Mouse (Mus musculus): Measurements from ENCODE around the gene Ciart. TPM values are rescaled to one million over a fixed set of nuclear protein-coding genes. Genes with fewer than 3 reads are reported as not detected.
"Not testable (repeated sequence)": the region's sequence is repeated elsewhere in the genome, so short reads cannot be mapped to it uniquely, and the experiment has no call there.

Gene Ciart
- polyA plus RNA-seq, 1 experiment, result 26.1 TPM

DNA sequence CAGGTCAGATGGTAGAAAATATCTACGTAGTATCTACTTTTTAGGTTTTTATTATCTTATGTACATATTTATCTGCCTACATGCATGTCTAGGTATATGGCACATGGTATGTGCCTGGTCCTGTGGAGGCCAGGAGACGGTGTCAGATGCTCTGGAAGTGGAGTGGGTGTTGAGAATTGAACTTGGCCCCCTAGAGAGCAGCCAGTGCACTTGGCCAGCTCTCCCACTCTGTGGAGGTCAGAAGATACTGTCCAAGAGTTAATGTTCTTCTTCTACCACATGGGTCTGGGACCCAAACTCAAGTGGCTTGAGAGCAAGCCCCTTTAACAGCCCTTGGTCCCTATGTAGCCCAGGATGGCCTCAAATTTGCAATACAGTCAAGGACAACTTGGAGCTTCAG, 14.6 kb downstream of the Ciart start:
- Histone ChIP-seq H3K4me1 (ENCODE audit: control insufficient read depth, insufficient read depth, low read length) (peaks cover 3% of the 10 kb centered on the region), H3K4me3 (replicated peaks; ENCODE audit: extremely low read depth, low read depth, low read length) (no peak overlapping the region)
- DNase-seq, result no peak
- 86% methylated on average over 2 of the region's 2 CpGs for WGBS
- TF ChIP-seq CTCF (IDR thresholded peaks at IDR 0.05; ENCODE audit: insufficient read depth, low read length), result no peak
- no peak for TF ChIP-seq POLR2A (IDR thresholded peaks at IDR 0.05; ENCODE audit: borderline replicate concordance, extremely low read depth, low read depth, low read length)

DNA sequence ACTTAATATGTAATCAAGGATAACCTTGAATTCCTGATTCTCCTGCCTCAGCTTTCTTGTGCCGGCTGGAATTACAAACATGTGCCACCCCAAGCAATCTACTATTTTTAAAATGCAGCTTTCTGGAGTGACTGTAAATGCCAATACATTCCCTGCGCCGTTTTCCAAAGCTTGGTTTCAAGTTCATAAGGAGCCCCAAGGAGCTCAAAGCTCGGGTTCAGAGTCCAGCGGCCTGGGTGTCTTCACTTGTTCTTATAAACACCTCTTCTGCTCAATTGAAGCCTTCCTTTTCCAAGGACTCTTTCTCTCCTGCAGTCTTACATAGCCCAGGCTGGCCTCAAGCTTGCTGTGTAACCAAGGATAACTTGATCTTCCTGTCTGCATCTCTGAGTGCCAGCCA, 16.0 kb downstream of the Ciart start:
- H3K4me3 ChIP-seq (replicated peaks; ENCODE audit: extremely low read depth, low read depth, low read length), result no peak overlapping the region
- no peak for DNase-seq
- TF ChIP-seq CTCF (IDR thresholded peaks at IDR 0.05; ENCODE audit: insufficient read depth, low read length), result no peak
- TF ChIP-seq POLR2A (IDR thresholded peaks at IDR 0.05; ENCODE audit: borderline replicate concordance, extremely low read depth, low read depth, low read length), result no peak
- 83% methylated on average over 5 of the region's 5 CpGs for WGBS
- no peaks in the 10 kb centered on the region for H3K4me1 ChIP-seq (ENCODE audit: control insufficient read depth, insufficient read depth, low read length)

DNA sequence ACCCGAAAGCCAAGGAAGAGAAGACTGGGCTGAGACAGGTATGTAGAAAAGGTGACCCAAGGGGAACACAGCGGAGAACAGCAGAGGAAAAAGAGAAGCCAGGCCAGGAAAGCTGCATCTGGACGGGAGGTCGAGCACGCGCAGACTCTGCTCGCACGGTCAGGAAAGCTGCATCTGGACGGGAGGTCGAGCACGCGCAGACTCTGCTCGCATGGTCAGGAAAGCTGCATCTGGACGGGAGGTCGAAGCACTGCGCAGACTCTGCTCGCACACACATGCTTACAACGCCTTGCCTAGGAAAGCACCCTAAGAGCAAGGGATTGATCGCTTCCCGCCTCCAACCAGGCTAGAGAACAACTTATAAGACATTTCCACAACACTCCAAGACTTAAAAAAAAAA, 16.5 kb downstream of the Ciart start:
- no peak for DNase-seq
- 91% methylated on average over 20 of the region's 20 CpGs for WGBS
- TF ChIP-seq POLR2A (IDR thresholded peaks at IDR 0.05; ENCODE audit: borderline replicate concordance, extremely low read depth, low read depth, low read length), result no peak
- no peak for TF ChIP-seq CTCF (IDR thresholded peaks at IDR 0.05; ENCODE audit: insufficient read depth, low read length)
- Histone ChIP-seq H3K4me3 (replicated peaks; ENCODE audit: extremely low read depth, low read depth, low read length) (no peak overlapping the region), H3K4me1 (ENCODE audit: control insufficient read depth, insufficient read depth, low read length) (no peaks in the 10 kb centered on the region)

DNA sequence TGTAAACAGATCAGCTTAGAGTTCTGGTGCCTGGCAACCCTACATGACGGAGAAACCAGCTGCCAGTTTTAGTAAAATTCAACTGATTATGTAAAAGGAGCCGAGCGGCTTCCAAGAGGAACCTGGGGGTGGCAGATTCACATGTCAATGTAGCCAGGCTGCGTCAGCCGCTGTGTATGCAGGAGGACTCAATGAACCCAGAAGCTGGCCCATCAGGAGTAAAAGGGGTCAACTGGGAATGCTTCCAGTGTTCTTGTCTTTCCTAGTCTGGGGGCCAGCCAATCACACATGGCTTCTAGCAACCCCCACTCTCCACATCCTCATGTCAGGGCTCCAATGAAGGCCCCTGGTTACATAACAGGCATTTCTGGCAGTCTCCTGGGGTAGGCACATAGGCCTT, 17.0 kb downstream of the Ciart start:
- no peak for DNase-seq
- no peak overlapping the region for H3K4me3 ChIP-seq (replicated peaks; ENCODE audit: extremely low read depth, low read depth, low read length)
- WGBS, result 75% methylated on average over 5 of the region's 5 CpGs
- no peak for TF ChIP-seq CTCF (IDR thresholded peaks at IDR 0.05; ENCODE audit: insufficient read depth, low read length)
- no peak for TF ChIP-seq POLR2A (IDR thresholded peaks at IDR 0.05; ENCODE audit: borderline replicate concordance, extremely low read depth, low read depth, low read length)
- H3K4me1 ChIP-seq (ENCODE audit: control insufficient read depth, insufficient read depth, low read length), result no peaks in the 10 kb centered on the region

DNA sequence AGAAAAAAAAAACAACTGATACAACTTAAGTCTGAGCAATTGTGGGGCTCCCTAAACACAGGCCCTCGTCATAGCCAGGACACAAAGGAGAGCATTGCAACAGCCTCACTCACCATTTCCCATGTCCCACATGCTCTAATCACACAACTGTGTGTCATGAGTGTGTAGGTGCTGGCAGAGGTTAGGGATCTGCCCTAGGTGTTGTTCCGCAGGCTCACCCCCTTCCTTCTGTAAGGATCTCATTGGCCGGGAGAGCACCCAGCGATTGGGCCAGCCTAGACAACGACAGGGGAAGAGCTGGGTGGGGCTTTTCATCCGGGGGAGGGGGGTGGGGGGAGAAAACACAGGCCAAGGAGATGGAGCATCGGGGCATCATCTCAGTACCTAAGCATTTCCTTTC, 18.5 kb downstream of the Ciart start:
- DNase-seq, result no peak
- WGBS, result 57% methylated on average over 7 of the region's 7 CpGs
- no peak for TF ChIP-seq CTCF (IDR thresholded peaks at IDR 0.05; ENCODE audit: insufficient read depth, low read length)
- Histone ChIP-seq H3K4me1 (ENCODE audit: control insufficient read depth, insufficient read depth, low read length) (no peaks in the 10 kb centered on the region), H3K4me3 (replicated peaks; ENCODE audit: extremely low read depth, low read depth, low read length) (no peak overlapping the region)

DNA sequence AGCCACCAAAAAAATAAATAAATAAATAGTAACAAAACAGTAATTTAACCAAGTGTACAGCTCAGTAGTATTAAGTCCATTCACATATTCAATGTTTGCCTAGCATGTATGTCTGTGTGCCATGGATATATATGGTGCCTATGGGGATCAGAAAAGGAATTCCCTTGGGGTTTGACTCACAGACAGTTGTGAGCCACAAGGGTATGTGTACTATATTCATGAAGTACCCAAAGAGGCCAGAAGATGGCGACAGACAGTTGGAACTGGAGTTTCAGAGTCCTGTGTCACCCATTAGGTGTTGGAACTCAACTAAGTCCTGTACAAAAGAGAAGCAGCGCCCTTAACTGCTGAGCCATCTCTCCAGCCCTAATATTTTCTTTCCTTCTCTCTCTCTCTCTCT, 20.3 kb downstream of the Ciart start:
- no peak for DNase-seq
- WGBS, result 43% methylated on average over 2 of the region's 2 CpGs
- TF ChIP-seq POLR2A (IDR thresholded peaks at IDR 0.05; ENCODE audit: borderline replicate concordance, extremely low read depth, low read depth, low read length) (no peak), CTCF (IDR thresholded peaks at IDR 0.05; ENCODE audit: insufficient read depth, low read length) (peak; percentile 39; the same call in 1 of the 2 replicates)
- no peaks in the 10 kb centered on the region for H3K4me1 ChIP-seq (ENCODE audit: control insufficient read depth, insufficient read depth, low read length)
- no peak overlapping the region for H3K4me3 ChIP-seq (replicated peaks; ENCODE audit: extremely low read depth, low read depth, low read length)

DNA sequence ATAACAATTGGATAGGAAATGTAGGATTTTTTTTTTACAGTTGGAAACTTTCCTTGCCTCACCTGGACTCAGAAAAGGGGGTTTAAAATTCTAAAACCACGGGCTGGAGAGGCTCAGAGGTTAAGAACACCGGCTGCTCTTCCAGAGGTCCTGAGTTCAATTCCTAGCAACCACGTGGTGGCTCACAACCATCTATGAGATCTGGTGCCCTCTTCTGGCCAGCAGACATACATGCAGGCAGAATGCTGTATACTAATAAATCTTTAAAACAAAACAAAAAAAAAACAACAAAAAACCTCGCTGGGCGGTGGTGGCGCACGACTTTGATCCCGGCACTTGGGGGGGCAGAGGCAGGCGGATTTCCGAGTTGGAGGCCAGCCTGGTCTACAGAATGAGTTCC, 20.8 kb downstream of the Ciart start:
- WGBS, result 71% methylated on average over 10 of the region's 10 CpGs
- DNase-seq, result no peak
- Histone ChIP-seq H3K4me3 (replicated peaks; ENCODE audit: extremely low read depth, low read depth, low read length) (no peak overlapping the region), H3K4me1 (ENCODE audit: control insufficient read depth, insufficient read depth, low read length) (no peaks in the 10 kb centered on the region; the same call in 1 of the 2 replicates)
- TF ChIP-seq CTCF (IDR thresholded peaks at IDR 0.05; ENCODE audit: insufficient read depth, low read length) (peak; percentile 24; the same call in 1 of the 2 replicates), POLR2A (IDR thresholded peaks at IDR 0.05; ENCODE audit: borderline replicate concordance, extremely low read depth, low read depth, low read length) (no peak)

DNA sequence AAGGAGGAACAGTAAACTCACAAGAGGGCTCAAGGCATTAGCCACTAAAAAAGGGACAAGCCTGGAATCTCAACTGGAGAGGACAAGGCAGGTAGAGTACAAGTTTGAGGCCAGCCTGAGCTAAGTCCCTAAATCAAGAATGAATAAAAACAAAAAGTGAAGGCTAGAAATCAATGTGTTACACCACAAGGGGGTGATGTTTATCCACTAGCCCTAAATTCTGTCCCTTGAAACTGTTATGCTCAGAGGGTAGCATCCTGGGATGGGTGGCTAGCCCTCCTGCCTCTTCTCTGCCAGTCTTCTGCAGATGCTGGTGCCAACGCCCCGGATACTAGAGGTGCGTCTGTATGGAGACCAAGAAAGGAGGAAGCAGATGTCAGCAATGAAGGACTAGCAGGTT, 21.7 kb downstream of the Ciart start:
- DNase-seq, result no peak
- no peaks in the 10 kb centered on the region; the same call in 1 of the 2 replicates for H3K4me1 ChIP-seq (ENCODE audit: control insufficient read depth, insufficient read depth, low read length)
- TF ChIP-seq CTCF (IDR thresholded peaks at IDR 0.05; ENCODE audit: insufficient read depth, low read length), result no peak
- TF ChIP-seq POLR2A (IDR thresholded peaks at IDR 0.05; ENCODE audit: borderline replicate concordance, extremely low read depth, low read depth, low read length), result no peak
- WGBS, result 83% methylated on average over 3 of the region's 3 CpGs
- no peak overlapping the region for H3K4me3 ChIP-seq (replicated peaks; ENCODE audit: extremely low read depth, low read depth, low read length)

DNA sequence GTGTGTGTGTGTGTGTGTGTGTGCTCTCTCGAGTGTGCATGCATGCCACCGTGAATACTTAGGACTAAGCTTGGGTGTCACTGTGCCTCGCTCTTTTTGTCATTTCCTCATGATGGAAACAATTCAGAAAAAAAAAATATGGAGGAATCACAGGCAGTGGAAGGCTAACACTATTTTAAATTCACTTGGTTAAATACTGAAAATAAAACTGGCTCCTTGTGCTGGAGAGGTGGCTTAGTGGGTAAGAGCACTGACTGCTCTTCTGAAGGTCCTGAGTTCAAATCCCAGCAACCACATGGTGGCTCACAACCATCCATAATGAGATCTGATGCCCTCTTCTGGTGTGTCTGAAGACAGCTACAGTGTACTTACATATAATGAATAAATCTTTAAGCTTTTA, 23.8 kb downstream of the Ciart start:
- DNase-seq, result not testable (repeated sequence)

DNA sequence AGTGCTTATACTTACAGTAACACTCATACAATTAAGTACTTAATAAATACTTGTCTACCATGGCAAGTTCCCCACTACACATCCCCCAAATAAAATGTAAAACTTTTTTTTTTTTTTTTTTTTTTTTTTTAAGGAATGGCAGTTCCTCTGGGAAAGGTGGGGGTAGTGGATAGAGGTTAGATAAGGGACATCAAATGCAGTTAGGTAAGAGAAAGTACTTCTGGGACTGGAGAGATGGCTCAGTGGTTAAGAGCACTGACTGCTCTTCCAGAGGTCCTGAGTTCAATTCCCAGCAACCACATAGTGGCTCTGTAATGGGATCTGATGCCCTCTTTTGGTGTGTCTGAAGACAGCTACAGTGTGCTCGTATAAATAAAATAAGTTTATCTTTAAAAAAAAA, 25.0 kb downstream of the Ciart start:
- DNase-seq; H3K4me3 ChIP-seq (replicated peaks; ENCODE audit: extremely low read depth, low read depth, low read length); H3K4me1 ChIP-seq (ENCODE audit: control insufficient read depth, insufficient read depth, low read length): not testable (repeated sequence)
- 68% methylated on average over 1 of the region's 1 CpGs for WGBS

More for the DNA sequence above, 23.8 kb downstream of the Ciart start:
- not testable (repeated sequence) for H3K4me1 ChIP-seq (ENCODE audit: control insufficient read depth, insufficient read depth, low read length); H3K4me3 ChIP-seq (replicated peaks; ENCODE audit: extremely low read depth, low read depth, low read length)
- 72% methylated on average over 3 of the region's 3 CpGs for WGBS

DNA sequence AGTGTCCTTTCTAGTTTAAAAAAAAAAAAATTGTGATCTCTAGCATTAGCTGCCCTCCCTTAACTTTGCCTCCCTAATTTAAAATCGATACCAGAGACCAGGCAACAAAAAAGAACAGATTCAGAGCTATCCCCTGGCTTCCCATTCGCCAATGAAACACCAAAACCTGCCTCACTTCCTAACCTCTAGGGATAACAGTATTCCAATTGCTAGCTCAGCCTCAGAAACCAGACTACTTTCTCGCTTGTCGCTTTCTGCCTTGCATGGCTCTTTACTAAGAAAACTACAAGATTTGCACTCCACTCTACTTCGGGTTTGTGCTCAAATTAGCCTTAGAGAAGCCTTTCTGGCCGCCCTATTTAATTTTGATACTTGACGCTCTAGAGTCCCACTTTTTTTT, 25.9 kb downstream of the Ciart start:
- TF ChIP-seq POLR2A (IDR thresholded peaks at IDR 0.05; ENCODE audit: borderline replicate concordance, extremely low read depth, low read depth, low read length) (no peak), CTCF (IDR thresholded peaks at IDR 0.05; ENCODE audit: insufficient read depth, low read length) (no peak)
- no peaks in the 10 kb centered on the region; the same call in 1 of the 2 replicates for H3K4me1 ChIP-seq (ENCODE audit: control insufficient read depth, insufficient read depth, low read length)
- 20% methylated on average over 7 of the region's 7 CpGs for WGBS
- peak overlapping the region; percentile 95 for H3K4me3 ChIP-seq (replicated peaks; ENCODE audit: extremely low read depth, low read depth, low read length)
- no peak for DNase-seq

Measured in lung, adult 2 months (tissue).